Mouse (Mus musculus) mouse trophoblast stem cell (cell line): ENCODE measurements at regions not wholly inside any gene's neighbourhood (a gene's known extent, or its start where the extent isn't known, plus 50 kb on each side); places are given as distances from the start of the nearest gene placed in this dataset.

Experiments used
- in situ Hi-C, 2 experiments: fragments of 300-500 bp; cut with MseI, MboI; formaldehyde crosslinking; loops; 2 replicates in 1 of 2; 3 replicates in 1 of 2; pipeline ENCODE4 v1.15.1; 2025

DNA sequence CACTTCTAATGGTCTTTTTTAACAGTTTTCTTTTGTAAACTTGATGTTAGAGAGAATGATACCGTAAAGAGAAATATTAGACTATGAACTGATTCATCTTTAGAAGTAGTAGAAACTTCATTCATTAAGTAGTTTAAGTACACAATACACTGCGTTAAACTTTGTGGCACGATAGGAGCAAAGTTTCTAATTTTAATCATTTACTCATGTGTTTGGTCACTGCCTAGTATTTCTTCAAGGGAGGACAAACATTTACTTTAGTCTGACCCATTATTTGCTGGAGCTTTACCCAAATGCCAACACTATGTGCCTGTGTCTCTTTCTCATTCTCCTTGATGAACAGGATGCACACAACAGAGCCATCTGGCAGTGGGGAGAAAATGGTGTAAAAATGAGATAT lies 200.6 kb downstream of the Chm start:
- in situ Hi-C loops = no loop called here

DNA sequence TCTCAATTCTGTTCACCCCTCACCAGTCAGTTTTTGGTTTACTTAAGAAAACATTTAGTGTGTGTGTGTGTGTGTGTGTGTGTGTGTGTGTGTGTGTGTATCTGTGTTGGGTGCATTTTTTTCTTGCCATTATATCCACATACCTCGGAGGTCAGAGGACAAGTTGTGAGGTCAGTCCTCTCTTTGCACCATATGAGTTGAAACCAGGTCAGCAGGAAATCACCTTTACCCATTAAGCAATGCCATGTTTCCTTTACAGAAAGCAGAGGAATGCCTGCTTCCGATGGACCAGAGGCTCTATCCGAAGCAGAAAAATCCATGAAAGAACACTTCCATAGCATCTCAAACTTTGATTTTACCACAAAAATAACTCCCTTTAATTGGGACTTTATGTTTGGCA lies 201.2 kb downstream of the Chm start:
- in situ Hi-C loops = no loop called here

DNA sequence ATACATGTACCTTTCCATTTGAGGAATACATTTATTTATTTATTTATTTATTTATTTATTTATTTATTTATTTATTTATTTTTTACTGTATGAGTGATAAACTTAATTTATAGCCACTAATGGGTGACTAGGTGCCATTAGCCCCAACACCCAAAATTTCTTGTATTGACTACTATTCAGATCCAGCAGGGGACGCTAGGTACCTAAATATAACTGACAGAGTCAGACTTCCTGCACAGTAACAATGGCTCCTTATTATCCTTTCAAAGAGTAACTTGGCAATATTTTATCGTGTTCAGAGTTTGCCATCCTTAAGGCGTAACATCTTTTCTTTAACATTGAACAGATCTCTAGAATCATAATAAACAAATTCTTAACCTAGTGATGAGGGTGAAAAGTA lies 206.7 kb downstream of the Chm start:
- in situ Hi-C loops = no loop called here

DNA sequence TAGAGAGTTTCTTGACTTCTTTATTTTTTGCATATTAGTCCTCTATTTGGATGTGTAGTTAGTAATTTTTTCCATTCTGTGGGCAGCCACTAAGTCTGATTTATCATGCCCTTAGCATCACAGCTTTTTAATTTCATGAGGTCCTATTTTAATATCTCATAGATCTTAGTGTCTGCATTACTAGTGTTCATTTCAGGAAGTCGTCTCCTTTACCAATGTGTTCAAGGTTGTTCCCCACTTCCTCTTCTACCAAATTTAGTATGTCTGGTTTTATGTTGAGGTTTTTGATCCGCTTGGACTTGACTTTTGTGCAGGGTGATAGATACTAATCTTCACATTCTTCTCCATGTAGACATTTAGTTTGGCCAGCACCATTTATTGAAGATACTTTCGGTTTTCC lies 221.2 kb downstream of the Chm start:
- in situ Hi-C loops = no loop called here

DNA sequence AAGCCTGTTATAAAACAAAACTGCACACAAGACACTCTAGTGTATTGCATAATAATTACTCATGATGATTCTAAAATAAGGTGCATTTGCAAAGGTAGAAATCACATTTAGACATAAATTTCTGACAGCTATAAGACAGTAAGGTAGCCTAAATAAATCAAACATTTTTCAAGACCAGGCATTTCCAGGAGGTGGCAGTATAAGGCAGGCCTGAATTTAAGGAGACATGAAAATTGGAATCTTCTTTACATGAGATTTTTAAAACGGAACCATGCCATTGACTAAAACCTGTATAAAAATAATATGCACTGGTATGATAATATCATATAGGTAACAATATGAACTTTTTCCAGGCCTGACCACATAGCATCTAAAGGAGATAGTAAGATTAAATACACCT lies 235.5 kb downstream of the Chm start:
- in situ Hi-C loops = no loop called here

DNA sequence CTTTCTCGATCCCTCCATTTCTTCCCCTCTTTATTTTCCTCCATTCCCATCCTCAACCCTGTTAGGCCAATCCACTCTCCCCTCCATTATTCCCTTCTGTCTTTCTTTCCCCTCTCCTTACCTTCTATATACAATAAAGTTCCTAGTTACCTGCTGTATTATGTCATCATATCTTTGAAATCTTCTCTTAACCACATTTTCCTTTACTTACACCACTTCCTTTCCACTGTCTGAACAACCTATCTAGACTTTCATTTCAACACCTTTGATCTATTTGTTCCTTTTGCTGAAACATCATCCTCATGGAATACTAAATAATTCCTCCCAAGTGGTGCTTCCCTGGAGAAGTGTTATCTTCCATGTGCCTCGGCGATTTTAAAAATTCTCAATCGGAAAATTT lies 237.8 kb downstream of the Chm start:
- in situ Hi-C loops = no loop called here

DNA sequence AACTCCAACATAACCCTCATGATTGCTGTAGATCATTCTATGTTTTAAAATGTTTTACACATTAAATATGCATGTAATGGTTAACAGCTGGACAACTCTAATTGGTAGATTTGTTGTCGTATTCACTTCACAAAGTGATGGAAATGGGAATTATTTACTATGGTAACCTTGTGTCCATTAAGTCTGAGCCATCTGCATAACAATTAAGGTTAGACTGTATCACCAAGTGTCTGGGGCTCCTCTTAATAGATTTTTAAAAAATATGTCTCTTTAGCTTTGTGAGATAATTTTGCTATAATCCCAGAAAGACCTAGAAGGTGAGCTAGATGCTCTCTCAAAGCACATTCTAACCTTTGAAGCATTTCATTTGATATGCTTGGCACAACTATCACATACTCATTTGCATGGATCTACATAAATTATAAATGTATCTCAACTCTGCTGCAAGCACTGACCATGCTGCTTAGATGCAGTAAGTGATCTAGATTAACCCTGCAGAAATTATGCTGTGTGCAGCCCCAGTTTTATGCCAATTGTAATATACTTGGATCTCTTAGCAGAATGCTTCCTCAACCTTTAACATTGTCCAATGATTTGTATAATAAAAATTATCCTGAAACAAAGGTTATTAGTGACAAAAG lies 227.2 kb upstream of the Pof1b start:
- in situ Hi-C loops = no loop called here

DNA sequence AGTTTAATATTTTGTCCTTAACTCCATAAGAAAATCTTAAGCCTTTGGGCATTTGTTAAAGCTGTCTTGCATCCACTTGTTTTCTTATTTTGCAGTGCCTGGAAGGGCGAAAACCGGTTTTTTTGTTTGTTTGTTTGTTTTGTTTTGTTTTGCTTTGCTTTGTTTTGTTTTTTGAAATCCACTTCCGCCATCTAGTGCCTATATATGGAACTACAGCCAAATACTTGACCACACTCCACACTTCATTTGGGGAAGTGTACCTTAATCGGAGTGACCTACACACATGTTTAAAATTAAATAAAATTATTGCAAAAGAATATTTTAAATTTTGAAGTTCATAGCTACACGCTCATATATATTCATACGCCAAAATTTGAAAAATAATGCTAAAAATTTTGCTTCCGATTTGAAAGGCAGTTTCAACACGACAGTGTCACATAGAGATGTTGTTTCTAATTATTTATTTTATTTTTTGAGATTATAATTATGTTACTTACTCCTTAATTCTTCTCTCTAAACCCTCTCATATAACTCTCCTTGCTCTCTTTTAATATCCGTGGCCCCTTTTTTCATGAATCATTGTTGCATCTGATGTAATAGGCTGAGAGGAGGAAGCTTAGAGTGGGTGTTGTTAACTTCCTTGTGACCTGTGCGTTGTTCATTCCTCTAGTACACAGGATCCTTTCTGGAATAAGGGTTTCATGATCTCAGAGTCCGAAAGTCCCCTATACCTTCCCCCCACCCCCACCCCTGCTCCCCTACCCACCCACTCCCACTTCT lies 205.4 kb upstream of the Pof1b start:
- in situ Hi-C loops = loop anchor here (10.0 to 25.0 kb wide), 2 partner anchors 379 to 492 kb away; partner anchors contain the start of gene Satl1 (in 1 of the 2)

DNA sequence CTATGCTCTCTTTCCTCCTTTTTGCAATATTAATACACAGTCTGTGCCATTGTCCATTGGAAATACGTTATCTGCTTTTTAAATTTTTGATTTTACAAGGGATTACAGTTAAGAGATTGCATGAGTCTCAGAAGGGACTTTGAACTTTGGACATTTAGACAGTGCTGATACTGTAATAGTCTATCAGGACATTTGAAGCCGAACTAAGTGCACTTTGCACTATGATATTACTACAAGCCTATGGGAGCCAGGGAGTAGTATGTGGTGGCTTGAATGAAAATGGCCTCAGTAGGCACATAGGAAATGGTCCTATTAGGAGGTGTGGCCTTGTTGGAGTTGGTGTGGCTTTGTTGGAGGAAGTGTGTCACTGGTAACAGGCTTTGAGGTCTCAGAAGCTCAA lies 188.1 kb upstream of the Pof1b start:
- in situ Hi-C loops = no loop called here
